Mouse (Mus musculus): ENCODE results near the gene Sdhd.
A peak's percentile ranks its signal among the peaks of the same experiment; 100 is the strongest.

Sdhd gene

GRCm38 (mm10) chr9:50585145-50585818, 18.3 kb downstream of the Sdhd start:
- DNase-seq, result peak; percentile 91

GRCm38 (mm10) chr9:50580370-50580769, 23.2 kb downstream of the Sdhd start:
- no peak for DNase-seq

- no peak for DNase-seq
Observed at GRCm38 (mm10) chr9:50569599-50570525, 33.8 kb downstream of the Sdhd start.

GRCm38 (mm10) chr9:50567881-50568280, 35.7 kb downstream of the Sdhd start:
- DNase-seq, result no peak

GRCm38 (mm10) chr9:50567372-50567771, 36.2 kb downstream of the Sdhd start:
- no peak for DNase-seq

- no peak for DNase-seq
Observed at GRCm38 (mm10) chr9:50565940-50566339, 37.7 kb downstream of the Sdhd start.

- DNase-seq, result no peak
Observed at GRCm38 (mm10) chr9:50565173-50565572, 38.4 kb downstream of the Sdhd start.

- no peak for DNase-seq
Observed at GRCm38 (mm10) chr9:50561918-50562360, 41.7 kb downstream of the Sdhd start.

- peak; percentile 40 for DNase-seq
Observed at GRCm38 (mm10) chr9:50561145-50561917, 42.3 kb downstream of the Sdhd start, which contains the start of gene Tex12. Gene Tex12, minus strand, starts transcription at chr9:50561325.

- DNase-seq, result peak; percentile 89
Observed at GRCm38 (mm10) chr9:50555094-50555446, 48.5 kb downstream of the Sdhd start, which contains the start of gene Bco2. Gene Bco2, minus strand, starts transcription at chr9:50555181.

GRCm38 (mm10) chr9:50554241-50555093, 49.1 kb downstream of the Sdhd start, which contains the start of gene Il18:
Gene Il18, plus strand, starts transcription at chr9:50554827.
- DNase-seq, result peak; percentile 53

- no peak for DNase-seq
Observed at GRCm38 (mm10) chr9:50553547-50553946, 50.1 kb downstream of the Sdhd start.

GRCm38 (mm10) chr9:50552206-50552605, 51.4 kb downstream of the Sdhd start:
- no peak for DNase-seq

GRCm38 (mm10) chr9:50548936-50549335, 54.7 kb downstream of the Sdhd start:
- peak; percentile 72 for DNase-seq

GRCm38 (mm10) chr9:50547859-50548478, 55.6 kb downstream of the Sdhd start:
- DNase-seq, result no peak
